Mouse (Mus musculus): ENCODE measurements around the gene Rbfox3.

The Rbfox3 gene

DNA sequence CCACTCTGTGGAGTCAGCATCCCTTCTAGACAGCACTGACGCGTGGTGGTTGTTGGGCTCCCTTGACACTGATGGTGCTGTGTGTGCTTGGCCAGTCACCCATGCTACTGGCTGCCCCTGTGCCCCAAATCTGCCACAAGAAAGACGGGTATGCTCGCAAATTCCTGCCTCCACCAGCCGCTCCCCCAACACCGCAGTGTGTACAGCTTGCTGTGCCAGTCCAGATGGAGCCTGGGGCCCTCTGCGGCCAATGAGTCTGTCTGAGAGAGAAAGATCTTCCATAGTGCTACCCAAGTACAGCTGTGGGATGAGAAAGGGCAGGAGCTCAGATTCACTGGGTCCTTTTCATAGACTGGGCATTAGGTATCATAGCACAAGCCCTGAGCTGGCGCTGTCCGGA lies 309.9 kb downstream of the Rbfox3 start:
- DNase-seq (ENCODE audit: low spot score), result no peak

- DNase-seq (ENCODE audit: low spot score), result no peak
These were observed 311.2 kb downstream of the Rbfox3 start for GRCm38 (mm10) chr11:118600168-118600567.

DNA sequence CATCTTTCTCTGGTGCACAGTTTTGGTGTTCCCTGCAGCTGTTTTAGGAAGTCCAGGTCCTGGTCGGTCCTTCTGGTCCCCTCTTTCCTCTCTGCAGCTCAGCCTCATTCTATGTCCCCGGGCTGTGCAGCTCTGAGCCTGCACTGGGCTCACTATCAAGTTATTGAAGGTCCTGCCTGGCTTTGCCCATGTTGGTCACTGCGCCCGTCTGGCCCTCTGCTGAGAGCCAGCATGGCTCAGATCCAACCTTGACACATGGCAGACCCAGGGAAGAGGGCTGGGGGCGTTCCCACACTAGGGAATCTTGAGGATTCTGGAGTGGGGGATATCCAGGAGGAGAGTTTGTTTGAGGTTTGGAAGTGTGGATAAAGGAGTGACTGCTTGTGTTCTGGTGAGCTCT lies 312.7 kb downstream of the Rbfox3 start:
- no peak for DNase-seq (ENCODE audit: low spot score)

- no peak for DNase-seq (ENCODE audit: low spot score)
These were observed 326.6 kb downstream of the Rbfox3 start for GRCm38 (mm10) chr11:118584826-118585225.

GRCm38 (mm10) chr11:118583989-118584388 lies 327.4 kb downstream of the Rbfox3 start:
- no peak for DNase-seq (ENCODE audit: low spot score)

DNA sequence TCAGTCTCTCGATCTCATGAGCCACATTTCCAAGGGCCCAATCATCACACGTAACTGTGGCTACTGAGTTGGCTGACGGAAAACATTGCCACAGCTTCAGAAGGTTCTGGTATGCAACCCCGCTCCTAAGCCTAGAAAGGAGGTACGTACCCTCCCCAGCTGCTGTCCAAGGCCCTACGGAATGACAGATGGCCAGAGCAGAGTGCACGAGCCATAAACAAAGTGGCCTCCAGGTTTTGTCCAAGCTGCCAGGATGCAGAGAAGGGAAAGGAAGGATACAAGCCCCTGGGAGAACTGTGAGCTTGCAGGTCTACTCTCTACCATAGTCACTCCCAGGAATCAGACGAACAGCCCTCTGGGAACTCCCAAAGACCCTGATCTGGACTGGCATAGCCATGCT lies 327.8 kb downstream of the Rbfox3 start:
- DNase-seq (ENCODE audit: low spot score), result no peak

GRCm38 (mm10) chr11:118581019-118581418 lies 330.4 kb downstream of the Rbfox3 start:
- no peak for DNase-seq (ENCODE audit: low spot score)

DNA sequence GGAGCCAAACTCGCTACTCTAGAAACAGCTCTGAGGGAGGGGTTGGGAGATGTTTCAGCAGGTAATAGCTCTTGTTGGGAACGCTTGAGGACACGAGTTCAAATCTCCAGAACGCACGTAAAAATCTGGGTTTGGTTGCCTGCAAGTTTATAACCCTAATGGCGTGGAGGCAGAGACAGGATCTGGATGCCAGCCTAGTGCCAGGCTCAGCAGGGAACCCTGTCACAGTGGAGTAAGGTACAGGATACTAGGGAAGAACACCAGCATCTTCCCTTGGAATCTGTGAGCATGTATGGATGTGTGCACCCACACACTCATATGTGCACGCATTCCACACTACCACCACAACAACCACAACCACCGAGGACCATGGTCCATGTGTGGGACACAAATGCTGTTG lies 331.8 kb downstream of the Rbfox3 start:
- DNase-seq (ENCODE audit: low spot score), result no peak

DNA sequence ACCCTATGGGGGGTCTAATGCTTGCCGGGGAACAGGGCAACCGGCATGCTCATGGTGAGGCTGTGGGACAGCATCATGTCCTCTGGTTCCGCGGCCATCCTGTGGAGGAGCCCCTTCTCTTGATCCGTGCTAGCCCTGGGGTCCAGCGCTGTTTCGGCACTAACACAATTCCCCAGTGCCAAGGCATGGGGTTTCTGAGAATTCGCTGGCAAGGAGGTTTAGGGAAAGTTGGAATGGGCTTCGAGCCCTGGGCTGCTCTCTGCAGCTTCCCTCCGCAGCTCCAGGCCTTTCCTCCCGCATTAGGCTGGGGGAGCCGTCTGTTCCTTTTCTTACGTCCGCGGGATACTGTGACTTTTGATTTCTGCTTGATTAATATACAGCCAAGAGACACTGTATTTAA lies 334.1 kb downstream of the Rbfox3 start:
- no peak for DNase-seq (ENCODE audit: low spot score)

GRCm38 (mm10) chr11:118576611-118577010 lies 334.8 kb downstream of the Rbfox3 start:
- DNase-seq (ENCODE audit: low spot score), result no peak

DNA sequence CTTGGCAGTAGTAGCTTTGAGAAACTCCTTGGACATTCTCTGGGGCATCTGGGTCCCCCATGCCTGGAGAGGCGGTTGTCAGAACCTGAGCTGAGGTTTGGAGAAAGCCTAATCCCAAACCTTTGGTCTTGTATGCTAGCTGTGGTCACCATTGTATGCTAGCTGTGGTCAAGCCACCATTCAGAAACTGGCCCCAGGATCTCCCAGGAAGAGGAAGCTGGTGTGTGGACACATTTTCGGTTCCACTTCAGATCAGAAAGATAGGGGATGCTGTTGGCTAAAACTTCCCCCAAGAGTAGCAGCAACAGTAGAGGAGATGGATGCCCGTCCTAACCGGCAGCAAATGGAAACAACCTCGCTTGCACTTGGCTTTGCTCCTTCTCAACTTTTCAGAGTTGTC lies 337.0 kb downstream of the Rbfox3 start:
- no peak for DNase-seq (ENCODE audit: low spot score)

- DNase-seq (ENCODE audit: low spot score), result no peak
These were observed 337.8 kb downstream of the Rbfox3 start for GRCm38 (mm10) chr11:118573569-118573968.

DNA sequence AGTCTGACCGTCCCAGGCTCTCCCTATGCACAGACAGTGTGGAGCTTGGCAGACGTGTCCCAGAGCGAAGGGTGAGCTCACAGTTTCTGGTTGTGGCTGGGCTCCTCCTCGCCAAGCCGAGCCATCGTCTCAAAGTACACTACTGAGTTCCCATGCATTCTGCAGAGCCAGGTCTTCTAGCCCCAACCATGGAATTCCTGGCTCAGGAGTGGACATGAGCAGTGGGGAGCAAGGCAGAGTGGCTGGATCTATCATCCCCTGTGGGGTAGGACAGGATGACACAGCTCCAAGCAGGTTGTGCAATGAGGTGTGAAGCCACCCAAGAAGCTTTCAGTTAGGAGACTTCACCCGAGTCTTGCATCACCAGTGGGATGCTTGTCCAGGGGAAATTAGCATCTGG lies 338.4 kb downstream of the Rbfox3 start:
- DNase-seq (ENCODE audit: low spot score), result no peak

DNA sequence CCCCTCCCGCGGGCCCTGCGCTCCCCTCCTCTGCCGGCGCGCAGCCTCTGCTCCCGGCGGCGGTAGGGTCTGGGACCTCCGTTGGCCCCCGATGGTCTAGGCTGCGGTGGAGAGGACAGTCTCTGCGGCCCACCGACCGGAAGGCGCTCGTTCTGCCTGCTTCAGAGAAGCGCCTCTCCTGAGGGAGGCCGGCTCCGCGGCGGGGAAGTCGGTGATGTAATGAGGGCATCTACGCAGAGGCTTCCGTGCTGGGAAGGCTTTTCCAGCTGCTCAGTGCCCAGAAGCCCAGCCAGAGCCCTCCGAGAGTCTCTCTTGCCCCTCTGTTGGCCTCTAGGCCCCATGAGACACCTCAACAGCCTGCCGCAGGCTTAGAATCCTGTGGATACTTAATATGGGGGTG lies 341.2 kb downstream of the Rbfox3 start:
- DNase-seq (ENCODE audit: low spot score), result no peak

GRCm38 (mm10) chr11:118569571-118570062 lies 341.8 kb downstream of the Rbfox3 start:
- no peak for DNase-seq (ENCODE audit: low spot score)

DNA sequence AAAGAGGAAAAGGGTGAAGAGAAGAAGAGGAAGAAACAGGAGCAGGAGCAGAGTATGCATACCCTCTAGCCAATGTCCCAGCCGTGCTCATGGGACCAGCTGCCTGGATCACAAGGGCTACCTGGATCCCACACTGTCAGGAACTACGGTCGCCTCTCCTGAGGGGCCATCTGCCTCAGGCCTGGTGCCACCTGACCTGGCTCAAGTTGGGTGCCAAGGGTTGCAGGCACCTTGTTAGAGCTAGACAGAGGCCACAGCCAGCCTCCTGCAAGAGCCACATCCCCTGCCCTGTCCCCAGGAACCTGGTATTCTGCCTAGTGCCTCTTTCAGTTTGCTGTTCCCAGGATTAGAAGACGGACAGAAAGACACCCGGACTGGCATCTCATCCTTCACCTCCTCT lies 347.5 kb downstream of the Rbfox3 start:
- no peak for DNase-seq (ENCODE audit: low spot score)

- no peak for DNase-seq (ENCODE audit: low spot score)
These were observed 348.6 kb downstream of the Rbfox3 start for GRCm38 (mm10) chr11:118562847-118563246.

DNA sequence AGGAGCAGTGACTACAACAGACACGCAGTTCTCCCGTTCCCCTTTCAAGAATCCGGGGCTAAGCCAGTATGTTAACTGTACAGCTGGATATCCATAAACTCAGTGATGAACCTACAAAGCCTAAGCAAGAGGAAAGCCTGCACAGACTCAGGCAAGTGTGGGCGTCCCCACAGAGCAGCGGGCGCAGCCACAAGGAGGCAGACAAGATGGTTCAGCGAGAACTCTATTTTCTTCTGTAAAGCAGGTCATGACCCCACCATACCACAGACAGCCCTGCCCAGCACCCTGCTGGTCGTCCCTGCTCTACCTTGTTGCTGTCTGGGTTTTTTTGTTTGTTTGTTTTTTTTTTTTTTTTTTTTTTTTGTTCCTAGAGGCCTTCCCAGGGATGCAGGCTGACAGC lies 353.2 kb downstream of the Rbfox3 start:
- no peak for DNase-seq (ENCODE audit: low spot score)

GRCm38 (mm10) chr11:118555631-118556030 lies 355.8 kb downstream of the Rbfox3 start:
- DNase-seq (ENCODE audit: low spot score), result no peak

DNA sequence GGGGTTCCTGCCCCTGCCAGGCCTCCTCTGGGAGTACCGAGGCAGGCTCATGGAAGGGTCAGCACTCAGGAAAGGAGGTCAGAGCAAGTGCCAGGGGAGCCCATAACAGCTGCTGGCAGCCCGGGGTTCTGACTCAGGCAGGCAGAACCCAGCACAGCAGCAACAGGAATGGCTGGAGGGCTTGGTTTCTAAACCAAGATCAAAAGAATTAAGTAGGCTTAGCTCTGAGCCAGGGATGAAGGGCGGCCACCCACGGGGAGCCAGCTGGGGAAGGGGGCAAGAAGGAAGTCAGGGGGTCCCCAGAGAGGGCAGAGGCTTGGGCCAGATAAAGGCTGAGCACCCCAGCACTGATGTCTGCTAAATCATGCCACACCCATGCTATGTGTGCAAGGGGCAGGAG lies 356.9 kb downstream of the Rbfox3 start:
- DNase-seq (ENCODE audit: low spot score), result no peak

DNA sequence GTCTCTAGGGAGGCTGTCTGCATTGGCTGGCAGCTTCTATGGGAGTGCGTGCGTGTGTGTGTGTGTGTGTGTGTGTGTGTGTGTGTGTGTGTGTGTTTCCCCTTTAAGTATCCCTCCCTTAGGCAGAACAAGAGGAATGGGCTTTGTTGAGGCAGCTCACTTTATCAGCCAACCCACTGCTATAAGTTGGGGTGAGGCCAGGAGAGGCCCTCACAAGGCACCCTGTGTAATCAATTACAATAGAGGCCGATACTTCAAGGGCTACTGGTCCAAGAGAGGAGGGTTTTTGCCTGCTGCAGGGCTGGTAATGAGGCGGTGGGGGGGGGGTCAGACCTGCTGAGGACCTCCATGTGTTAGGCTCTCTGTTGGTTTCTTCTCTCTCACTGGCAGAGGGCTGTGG lies 357.5 kb downstream of the Rbfox3 start:
- no peak for DNase-seq (ENCODE audit: low spot score)

DNA sequence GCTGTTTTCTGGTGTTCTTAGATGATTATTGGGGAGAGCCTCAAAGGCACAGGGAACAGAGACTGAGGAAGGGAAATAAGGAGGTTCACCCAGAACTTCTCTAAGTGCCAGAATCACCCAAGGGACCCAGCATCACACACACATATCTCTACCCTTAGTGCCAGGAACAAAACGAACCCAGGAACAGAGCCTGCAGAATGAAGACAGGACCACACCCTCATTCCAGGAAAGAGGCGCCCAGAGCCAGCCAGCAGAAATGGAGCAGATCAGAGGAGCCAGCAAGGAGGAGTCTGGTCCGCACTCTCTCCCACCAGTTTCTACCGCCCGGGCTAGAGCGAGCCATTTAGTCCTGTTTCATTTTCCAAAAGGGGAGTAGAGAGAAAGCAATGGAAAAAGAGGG lies 358.4 kb downstream of the Rbfox3 start:
- no peak for DNase-seq (ENCODE audit: low spot score)

DNA sequence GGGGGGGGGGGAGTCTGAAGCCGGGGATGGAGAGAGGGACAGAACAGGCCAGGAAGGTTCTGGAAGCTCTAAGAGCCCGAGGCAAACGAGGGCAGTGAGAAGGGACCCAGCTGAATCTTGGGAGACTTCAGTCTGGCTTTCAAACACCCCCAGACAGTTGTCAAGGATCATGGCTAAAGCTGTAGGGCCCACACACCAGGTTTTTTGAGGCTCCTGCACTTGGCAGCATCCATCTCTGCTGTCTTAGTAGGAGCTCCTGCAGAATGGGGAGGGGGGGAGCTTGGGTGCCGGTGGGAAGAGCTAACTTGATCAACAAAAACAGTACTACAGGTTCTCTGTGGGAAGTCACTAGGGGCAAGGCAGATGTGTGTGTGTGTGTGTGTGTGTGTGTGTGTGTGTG lies 358.9 kb downstream of the Rbfox3 start:
- DNase-seq (ENCODE audit: low spot score), result no peak

- DNase-seq (ENCODE audit: low spot score), result no peak
These were observed 359.7 kb downstream of the Rbfox3 start for GRCm38 (mm10) chr11:118551705-118552104.

All from layer of hippocampus, adult 9-10 months (tissue).